Mouse (Mus musculus): ENCODE measurements around the gene Lmln. TPM values are rescaled to one million over a fixed set of nuclear protein-coding genes. Genes with fewer than 3 reads are reported as not detected.
"Not testable (repeated sequence)": the region's sequence is repeated elsewhere in the genome, so short reads cannot be mapped to it uniquely, and the experiment has no call there.

Lmln gene
- total RNA-seq, 2 experiments from 2014 or later = 2.1 to 2.7 TPM

- no peak for DNase-seq
Measured at GRCm38 (mm10) chr16:33056786-33057185, 5.5 kb upstream of the Lmln start.

DNA sequence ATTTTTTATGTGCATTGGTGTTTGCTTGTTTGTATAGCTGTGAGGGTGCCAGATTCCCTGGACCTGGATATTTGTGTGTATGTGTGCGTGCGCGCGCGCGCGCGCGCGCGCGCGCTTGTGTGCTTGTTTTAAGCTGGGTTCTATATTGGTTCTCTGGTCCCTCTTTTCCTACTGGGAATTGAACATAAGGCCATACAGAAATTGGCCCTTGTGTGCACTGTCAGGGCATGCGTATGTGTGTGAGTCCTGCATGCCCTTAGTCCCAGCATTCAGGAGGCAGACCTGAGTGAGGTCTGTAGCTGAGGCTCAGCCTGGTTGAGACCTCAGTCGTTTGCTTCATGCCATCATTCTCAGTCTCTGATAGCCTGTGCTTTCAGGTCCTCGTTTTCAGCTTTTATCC lies 4.3 kb upstream of the Lmln start:
- no peak for DNase-seq

- not testable (repeated sequence) for DNase-seq
Measured at GRCm38 (mm10) chr16:33058656-33059055, 3.7 kb upstream of the Lmln start.

DNA sequence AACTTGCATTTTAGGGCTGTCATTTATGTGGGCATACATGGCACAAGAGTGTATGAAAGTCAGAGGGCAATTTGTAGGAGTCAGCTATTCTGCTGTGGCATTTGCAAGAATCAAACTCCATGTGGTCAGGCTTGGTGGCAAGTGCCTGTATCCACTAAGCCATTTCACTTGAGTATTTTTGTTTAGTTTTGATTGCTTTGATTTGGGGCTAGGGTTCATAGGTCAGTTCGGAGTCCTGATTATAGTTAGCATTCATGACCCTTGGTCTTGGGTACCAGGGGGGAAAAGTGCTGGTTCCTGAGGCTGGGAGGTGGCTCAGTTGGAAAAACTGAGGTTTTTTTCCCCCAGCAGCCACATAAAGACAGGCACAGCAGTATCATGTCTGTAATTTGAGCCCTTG lies 2.9 kb upstream of the Lmln start:
- DNase-seq = no peak

GRCm38 (mm10) chr16:33060926-33061325 lies 1.4 kb upstream of the Lmln start:
- no peak for DNase-seq

DNA sequence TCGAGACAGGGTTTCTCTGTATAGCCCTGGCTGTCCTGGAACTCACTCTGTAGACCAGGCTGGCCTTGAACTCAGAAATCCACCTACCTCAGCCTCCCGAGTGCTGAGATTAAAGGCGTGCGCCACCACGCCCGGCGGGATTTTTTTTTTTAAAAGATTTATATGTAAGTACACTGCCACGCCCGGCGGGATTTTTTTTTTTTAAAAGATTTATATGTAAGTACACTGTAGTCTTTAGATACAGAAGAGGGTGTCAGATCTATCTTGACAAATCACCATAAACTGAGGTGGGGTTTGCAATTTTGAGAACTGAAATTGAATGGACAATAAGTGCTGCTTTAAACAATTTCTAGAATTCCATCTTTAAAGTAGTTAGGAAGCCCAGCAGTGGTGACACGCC lies 921 bp upstream of the Lmln start:
- no peak for DNase-seq

DNA sequence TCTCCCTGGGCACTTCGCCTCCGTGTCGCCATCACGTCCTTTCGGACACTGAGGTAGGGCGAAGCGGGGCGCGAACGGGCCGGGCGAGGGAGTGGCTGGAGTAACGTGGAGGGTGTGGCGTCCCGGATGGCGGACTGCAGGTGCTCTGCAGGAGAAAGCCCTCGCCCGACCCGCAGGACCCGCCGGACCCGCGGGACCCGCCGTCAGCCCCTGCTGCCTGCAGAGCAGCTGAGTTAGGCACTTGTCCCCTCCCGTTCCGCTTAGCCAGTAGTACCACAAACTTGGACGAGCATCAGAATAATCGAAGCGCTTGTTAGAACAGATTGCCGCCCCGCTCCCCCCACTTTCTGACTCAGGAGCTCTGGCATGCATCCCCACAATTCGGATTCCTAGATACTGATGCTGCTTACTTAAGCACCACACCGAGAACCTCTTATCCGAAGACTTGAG lies 386 bp downstream of the Lmln start:
- no peak for DNase-seq

DNA sequence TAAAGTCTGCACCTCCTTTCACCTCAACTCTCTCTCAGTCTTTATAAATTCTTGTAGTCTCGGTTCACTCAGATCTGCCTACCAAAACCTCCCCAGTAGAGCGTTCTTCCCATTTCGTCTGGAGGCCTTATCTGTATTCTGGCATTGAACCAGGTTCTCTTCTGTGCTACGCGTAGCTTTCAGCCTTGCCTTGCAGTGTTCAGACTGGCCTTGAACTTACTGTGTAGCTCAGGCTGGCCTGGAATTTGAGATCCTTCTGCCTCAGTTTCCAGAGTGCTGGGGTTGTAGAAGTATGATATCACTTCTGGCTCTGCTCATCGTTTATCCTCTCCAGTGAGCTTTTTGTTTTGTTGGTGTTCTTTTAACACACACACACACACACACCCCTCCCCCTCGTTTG lies 946 bp downstream of the Lmln start:
- peak in 1 of 2 experiments; percentile 15 for DNase-seq

DNA sequence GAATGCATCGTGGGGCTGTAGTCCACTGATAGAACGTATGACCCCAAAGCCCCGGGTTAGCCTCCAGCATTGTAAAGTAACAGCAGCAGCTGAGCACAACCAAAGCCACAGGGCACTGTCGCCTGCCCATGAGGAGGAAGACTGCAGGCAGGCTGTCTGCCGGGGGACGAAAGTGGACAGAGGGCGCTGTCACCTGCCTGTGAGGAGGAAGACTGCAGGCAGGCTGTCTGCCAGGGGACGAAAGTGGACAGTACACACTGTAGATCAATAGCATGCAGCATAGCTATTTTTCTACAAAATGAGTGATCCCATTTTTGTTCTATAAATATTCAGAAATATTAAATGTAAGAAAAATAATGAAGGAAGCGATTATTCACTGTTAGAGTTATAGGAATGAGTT lies 2.3 kb downstream of the Lmln start:
- DNase-seq = no peak

DNA sequence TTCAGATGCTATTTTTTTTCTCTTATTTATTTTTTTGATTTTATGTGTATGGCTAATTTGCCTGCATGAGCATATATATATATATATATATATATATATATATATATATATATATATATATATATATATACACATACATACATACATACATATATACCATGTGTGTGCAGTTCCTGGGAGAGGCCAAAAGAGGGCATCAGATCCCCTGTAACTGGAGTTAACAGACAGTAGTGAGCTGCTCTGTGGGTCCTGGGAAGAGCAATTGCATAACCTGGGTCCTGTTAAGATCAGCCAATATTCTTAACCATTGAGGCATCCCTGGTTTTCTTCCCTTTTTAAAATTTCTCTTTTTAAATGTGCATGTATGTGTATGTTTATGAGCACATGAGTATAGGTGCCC lies 8.6 kb downstream of the Lmln start:
- DNase-seq = no peak

GRCm38 (mm10) chr16:33072871-33073557 lies 10.7 kb downstream of the Lmln start:
- no peak for DNase-seq

DNA sequence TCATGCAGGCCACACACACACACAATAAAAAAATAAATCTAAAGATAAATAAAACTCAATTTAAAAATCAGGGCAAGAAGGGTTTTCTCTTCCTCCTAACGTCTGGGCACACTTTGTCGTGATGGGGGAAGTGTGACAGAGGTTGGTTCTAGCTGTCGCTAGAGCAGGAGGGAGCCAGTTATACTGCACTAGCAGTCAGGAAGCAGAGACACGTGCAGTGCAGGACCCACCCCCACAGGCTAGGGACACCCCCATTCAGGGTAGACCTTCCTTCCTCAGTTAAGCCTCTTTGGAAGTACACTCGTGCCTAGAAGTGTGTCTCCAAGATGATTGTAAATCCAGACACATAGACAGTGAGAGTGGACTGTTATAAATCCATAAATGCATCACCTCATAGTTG lies 12.6 kb downstream of the Lmln start:
- no peak for DNase-seq

DNA sequence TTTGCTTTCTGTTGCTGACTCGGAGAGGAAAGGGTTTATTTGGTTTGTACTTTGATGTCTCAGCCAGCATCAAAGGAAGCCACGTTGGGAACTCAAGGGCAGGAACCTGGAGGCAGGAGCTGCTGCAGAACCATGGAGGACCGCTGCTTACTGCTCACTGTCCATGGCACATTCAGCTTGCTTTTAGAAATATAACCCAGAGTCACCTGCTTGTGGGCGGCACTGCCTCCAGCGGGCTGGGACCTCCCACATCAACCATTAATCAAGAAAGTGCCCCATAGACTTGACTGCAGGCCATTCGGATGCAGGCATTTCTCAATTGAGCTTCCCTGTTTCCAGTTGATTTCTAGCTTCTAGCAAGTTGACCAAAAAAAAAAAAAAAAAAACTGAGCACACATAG lies 13.8 kb downstream of the Lmln start:
- no peak for DNase-seq

DNA sequence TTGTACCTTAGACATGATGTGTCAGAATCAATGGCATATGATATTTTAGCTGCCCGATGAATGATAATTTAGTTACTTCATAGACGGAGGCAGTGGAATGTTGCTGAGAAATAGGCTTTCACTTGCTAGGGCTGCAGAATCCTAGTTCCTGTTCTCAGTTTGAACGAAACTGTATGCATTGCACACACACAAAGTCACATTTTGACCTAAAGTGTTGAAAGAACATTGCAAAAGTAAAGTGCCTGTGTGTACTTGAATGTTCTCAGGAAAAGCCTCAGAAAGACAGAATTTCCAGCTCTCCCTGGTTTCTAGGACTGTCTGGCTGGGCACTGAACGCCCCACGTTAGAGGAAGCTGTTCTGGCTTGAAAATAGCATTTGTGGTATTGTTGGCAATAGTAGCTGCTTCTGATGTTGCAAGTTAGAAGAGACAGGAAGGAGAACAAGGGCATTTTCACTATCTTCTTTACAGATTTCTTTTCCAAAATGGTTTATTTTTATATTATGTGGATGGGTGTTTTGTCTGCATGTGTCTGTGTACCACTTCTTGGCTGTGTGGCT lies 14.8 kb downstream of the Lmln start:
- DNase-seq = no peak

- peak in 1 of 2 experiments; percentile 16 for DNase-seq
Measured at GRCm38 (mm10) chr16:33080063-33080462, 17.7 kb downstream of the Lmln start.

DNA sequence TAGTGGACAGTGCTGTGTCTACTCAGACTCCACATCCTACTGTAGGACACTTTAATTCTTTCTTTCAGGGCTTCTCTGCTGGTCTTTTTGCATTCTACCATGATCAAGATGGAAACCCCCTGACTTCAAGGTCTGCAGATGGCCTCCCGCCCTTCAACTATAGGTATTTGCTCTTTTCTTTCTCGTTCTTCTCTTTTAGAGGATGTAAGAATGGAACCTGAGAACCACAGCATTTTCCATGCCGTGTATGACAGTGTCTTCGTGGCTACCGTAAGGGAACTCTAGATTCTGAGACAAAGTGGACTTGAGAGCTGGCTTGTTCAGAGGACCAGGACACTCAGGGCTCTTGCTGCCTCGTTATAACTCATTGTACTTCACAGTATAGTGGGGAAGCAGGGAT lies 20.6 kb downstream of the Lmln start:
- DNase-seq = no peak

DNA sequence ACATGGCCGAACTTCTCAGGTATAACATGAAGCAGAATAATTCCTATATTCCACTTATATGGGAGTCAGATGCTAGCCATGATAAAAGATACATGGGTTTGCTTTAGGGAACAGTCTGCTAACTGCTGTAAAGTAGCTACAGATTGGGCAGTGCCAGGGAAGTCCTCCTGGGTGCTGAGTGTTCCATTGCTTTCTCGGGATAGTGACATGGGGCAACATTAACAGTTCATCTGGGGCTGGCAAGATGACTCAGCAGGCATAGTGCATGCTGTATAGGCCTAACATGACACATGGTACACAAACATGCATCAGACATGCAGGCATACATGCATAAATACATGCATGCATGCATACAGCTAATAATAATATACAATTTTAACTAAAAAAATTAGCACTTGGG lies 21.7 kb downstream of the Lmln start:
- no peak for DNase-seq

DNA sequence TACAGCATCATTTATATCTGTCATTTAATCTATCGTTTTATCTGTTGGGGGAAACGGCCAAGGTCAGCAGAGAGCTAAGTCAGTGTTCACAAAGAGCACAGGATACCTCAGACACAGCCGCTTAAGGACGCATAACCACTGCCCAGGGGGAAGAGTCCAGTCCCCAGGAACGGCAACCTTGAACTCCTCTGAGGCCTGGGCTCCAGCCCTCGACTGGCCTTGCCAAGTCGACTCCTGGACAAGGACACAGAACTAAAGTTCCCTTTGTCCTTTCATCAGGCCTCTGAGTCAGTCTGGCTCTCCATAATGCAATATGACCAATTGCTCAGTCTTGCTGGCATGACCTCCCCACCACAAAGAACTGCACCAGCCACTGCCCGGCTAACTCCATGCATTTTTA lies 23.3 kb downstream of the Lmln start:
- peak in 1 of 2 experiments; percentile 4 for DNase-seq

DNA sequence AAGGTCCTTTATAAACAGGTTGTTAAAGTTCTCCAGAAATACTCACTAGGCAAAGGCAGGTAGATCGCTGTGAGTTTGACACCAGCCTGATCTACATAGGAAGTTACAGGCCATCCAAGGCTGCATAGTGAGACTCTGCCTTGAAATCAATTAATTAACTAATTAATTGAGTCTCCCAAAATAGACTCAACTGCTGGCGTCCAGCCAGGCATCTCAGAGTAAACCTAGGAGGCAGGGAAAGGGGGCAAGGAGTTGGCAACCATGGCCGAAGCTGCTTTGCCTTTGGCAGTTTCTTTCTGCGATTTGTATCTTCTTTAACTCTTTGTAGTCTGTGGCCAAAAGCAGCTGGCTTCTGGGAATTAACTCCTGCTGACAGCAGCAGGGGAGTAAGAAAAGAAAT lies 51.4 kb downstream of the Lmln start:
- DNase-seq = no peak

GRCm38 (mm10) chr16:33123373-33123772 lies 61.1 kb downstream of the Lmln start:
- DNase-seq = no peak

DNA sequence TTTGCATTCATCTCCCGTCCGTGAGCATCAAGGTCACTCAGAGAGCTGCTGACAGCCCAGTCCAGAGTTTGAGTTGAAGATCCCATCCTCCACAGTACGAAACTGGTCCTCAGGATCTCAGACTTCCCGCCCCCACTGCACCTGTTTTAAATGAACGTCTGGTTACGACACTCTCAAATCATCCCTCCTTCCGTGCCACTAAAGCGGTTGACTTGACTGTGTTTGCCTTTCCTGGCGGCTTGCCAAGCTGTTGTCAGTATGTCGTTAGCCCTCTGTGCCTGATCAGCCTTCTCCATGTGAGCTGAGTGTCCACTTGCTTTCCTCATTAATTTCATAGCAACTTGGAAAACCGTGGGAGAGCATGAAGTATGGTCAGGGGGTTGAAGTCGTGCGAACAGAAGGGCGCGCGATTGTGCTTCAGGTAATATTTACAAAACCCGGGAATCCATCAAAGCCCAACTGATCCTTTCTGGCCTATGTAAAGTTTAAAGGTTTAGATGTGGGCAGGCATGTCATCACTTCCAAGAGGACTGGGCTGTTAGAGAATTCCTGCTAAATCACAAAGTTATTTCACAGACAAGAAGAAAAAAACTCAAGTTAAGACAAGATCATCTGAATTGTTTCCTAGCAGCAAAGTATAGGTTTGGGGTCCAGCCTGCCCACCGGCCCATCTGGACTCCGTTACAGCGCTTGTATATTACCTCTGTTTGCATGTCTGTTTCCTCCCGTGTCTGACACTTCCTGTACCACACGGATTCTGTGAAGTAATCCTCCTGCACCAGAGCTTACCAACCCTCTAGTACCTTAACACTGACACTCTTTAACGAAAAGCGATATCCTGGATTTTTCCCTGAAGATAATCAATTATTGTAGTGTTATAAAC lies 61.9 kb downstream of the Lmln start:
- DNase-seq = no peak

- no peak for DNase-seq
Measured at GRCm38 (mm10) chr16:33127052-33127451, 64.7 kb downstream of the Lmln start.

- DNase-seq = peak; percentile 58 to 76
Measured at GRCm38 (mm10) chr16:33130731-33131130, 68.4 kb downstream of the Lmln start.
